Mouse (Mus musculus) frontal cortex, postnatal 25 days (tissue): Measurements from ENCODE around the gene Aldh3a2.
"Not testable (repeated sequence)": the region's sequence is repeated elsewhere in the genome, so short reads cannot be mapped to it uniquely, and the experiment has no call there.

Experiments
- DNase-seq, 2 experiments: peaks; one replicate each; pipeline ENCODE4 v3.0.0; 2022; ENCODE audit warnings: low spot score in 2 of 2

Gene Aldh3a2

GRCm38 (mm10) chr11:61174291-61174820 lies 92.9 kb downstream of the Aldh3a2 start:
- peak in 1 of 2 experiments; percentile 37 for DNase-seq

- not testable (repeated sequence) for DNase-seq
Measured at GRCm38 (mm10) chr11:61173477-61173876, 93.8 kb downstream of the Aldh3a2 start.
